Mouse (Mus musculus): ENCODE data around the gene Hexim1. TPM values are rescaled to one million over a fixed set of nuclear protein-coding genes. Genes with fewer than 3 reads are reported as not detected.

Hexim1 gene
- polyA plus RNA-seq, 1 experiment, result 5.8 TPM

GRCm38 (mm10) chr11:103134221-103134620 is 18.2 kb downstream of the Hexim1 start:
- no peaks in the 10 kb centered on the region for H3K27me3 ChIP-seq (ENCODE audit: control insufficient read depth, insufficient read depth, low read length)
- H3K4me1 ChIP-seq (ENCODE audit: control insufficient read depth, insufficient read depth, low read length), result peaks cover 6% of the 10 kb centered on the region
- H3K4me3 ChIP-seq (ENCODE audit: control insufficient read depth, low read depth, low read length), result no peak overlapping the region
- H3K27ac ChIP-seq (ENCODE audit: control insufficient read depth, insufficient read depth, low read depth, low read length), result no peak overlapping the region
- H3K36me3 ChIP-seq (ENCODE audit: control insufficient read depth, insufficient read depth, low read length), result no peaks in the 10 kb centered on the region
- TF ChIP-seq POLR2A (IDR thresholded peaks at IDR 0.05; ENCODE audit: control insufficient read depth, low read depth, low read length), result no peak
- no peak for TF ChIP-seq CTCF (IDR thresholded peaks at IDR 0.05; ENCODE audit: control insufficient read depth, insufficient read depth, insufficient replicate concordance, low read depth, low read length)

GRCm38 (mm10) chr11:103136039-103136577 is 20.1 kb downstream of the Hexim1 start:
- no peak overlapping the region for H3K4me3 ChIP-seq (ENCODE audit: control insufficient read depth, low read depth, low read length)
- H3K27me3 ChIP-seq (ENCODE audit: control insufficient read depth, insufficient read depth, low read length), result no peaks in the 10 kb centered on the region
- no peak for TF ChIP-seq CTCF (IDR thresholded peaks at IDR 0.05; ENCODE audit: control insufficient read depth, insufficient read depth, insufficient replicate concordance, low read depth, low read length)
- no peak for TF ChIP-seq POLR2A (IDR thresholded peaks at IDR 0.05; ENCODE audit: control insufficient read depth, low read depth, low read length)

GRCm38 (mm10) chr11:103139951-103140762 is 24.1 kb downstream of the Hexim1 start:
- H3K4me3 ChIP-seq (ENCODE audit: control insufficient read depth, low read depth, low read length), result no peak overlapping the region
- no peaks in the 10 kb centered on the region for H3K27me3 ChIP-seq (ENCODE audit: control insufficient read depth, insufficient read depth, low read length)
- no peak overlapping the region for H3K27ac ChIP-seq (ENCODE audit: control insufficient read depth, insufficient read depth, low read depth, low read length)
- no peaks in the 10 kb centered on the region for H3K36me3 ChIP-seq (ENCODE audit: control insufficient read depth, insufficient read depth, low read length)
- peaks cover 15% of the 10 kb centered on the region for H3K4me1 ChIP-seq (ENCODE audit: control insufficient read depth, insufficient read depth, low read length)
- no peak for TF ChIP-seq CTCF (IDR thresholded peaks at IDR 0.05; ENCODE audit: control insufficient read depth, insufficient read depth, insufficient replicate concordance, low read depth, low read length)
- TF ChIP-seq POLR2A (IDR thresholded peaks at IDR 0.05; ENCODE audit: control insufficient read depth, low read depth, low read length), result no peak

More at GRCm38 (mm10) chr11:103136039-103136577, 20.1 kb downstream of the Hexim1 start:
- no peaks in the 10 kb centered on the region for H3K36me3 ChIP-seq (ENCODE audit: control insufficient read depth, insufficient read depth, low read length)
- peaks cover 6% of the 10 kb centered on the region for H3K4me1 ChIP-seq (ENCODE audit: control insufficient read depth, insufficient read depth, low read length)
- H3K27ac ChIP-seq (ENCODE audit: control insufficient read depth, insufficient read depth, low read depth, low read length), result no peak overlapping the region

GRCm38 (mm10) chr11:103140763-103141100 is 24.7 kb downstream of the Hexim1 start:
- Histone ChIP-seq H3K27ac (ENCODE audit: control insufficient read depth, insufficient read depth, low read depth, low read length) (peak overlapping the region; percentile 1; the same call in 1 of the 2 replicates), H3K4me1 (ENCODE audit: control insufficient read depth, insufficient read depth, low read length) (peaks cover 15% of the 10 kb centered on the region), H3K4me3 (ENCODE audit: control insufficient read depth, low read depth, low read length) (no peak overlapping the region)

GRCm38 (mm10) chr11:103141101-103141943 is 25.3 kb downstream of the Hexim1 start:
- Histone ChIP-seq H3K27ac (ENCODE audit: control insufficient read depth, insufficient read depth, low read depth, low read length) (peak overlapping the region; percentile 50), H3K4me1 (ENCODE audit: control insufficient read depth, insufficient read depth, low read length) (peaks cover 15% of the 10 kb centered on the region), H3K27me3 (ENCODE audit: control insufficient read depth, insufficient read depth, low read length) (no peaks in the 10 kb centered on the region), H3K36me3 (ENCODE audit: control insufficient read depth, insufficient read depth, low read length) (no peaks in the 10 kb centered on the region), H3K4me3 (ENCODE audit: control insufficient read depth, low read depth, low read length) (no peak overlapping the region)
- no peak for TF ChIP-seq CTCF (IDR thresholded peaks at IDR 0.05; ENCODE audit: control insufficient read depth, insufficient read depth, insufficient replicate concordance, low read depth, low read length)
- TF ChIP-seq POLR2A (IDR thresholded peaks at IDR 0.05; ENCODE audit: control insufficient read depth, low read depth, low read length), result no peak

More at GRCm38 (mm10) chr11:103140763-103141100, 24.7 kb downstream of the Hexim1 start:
- no peaks in the 10 kb centered on the region for H3K27me3 ChIP-seq (ENCODE audit: control insufficient read depth, insufficient read depth, low read length)
- no peaks in the 10 kb centered on the region for H3K36me3 ChIP-seq (ENCODE audit: control insufficient read depth, insufficient read depth, low read length)
- TF ChIP-seq POLR2A (IDR thresholded peaks at IDR 0.05; ENCODE audit: control insufficient read depth, low read depth, low read length), result no peak
- no peak for TF ChIP-seq CTCF (IDR thresholded peaks at IDR 0.05; ENCODE audit: control insufficient read depth, insufficient read depth, insufficient replicate concordance, low read depth, low read length)

GRCm38 (mm10) chr11:103141944-103142255 is 25.9 kb downstream of the Hexim1 start:
- Histone ChIP-seq H3K36me3 (ENCODE audit: control insufficient read depth, insufficient read depth, low read length) (no peaks in the 10 kb centered on the region), H3K27me3 (ENCODE audit: control insufficient read depth, insufficient read depth, low read length) (no peaks in the 10 kb centered on the region), H3K4me3 (ENCODE audit: control insufficient read depth, low read depth, low read length) (no peak overlapping the region), H3K27ac (ENCODE audit: control insufficient read depth, insufficient read depth, low read depth, low read length) (peak overlapping the region; percentile 54), H3K4me1 (ENCODE audit: control insufficient read depth, insufficient read depth, low read length) (peaks cover 15% of the 10 kb centered on the region)
- TF ChIP-seq CTCF (IDR thresholded peaks at IDR 0.05; ENCODE audit: control insufficient read depth, insufficient read depth, insufficient replicate concordance, low read depth, low read length) (no peak), POLR2A (IDR thresholded peaks at IDR 0.05; ENCODE audit: control insufficient read depth, low read depth, low read length) (no peak)
